Mouse (Mus musculus) CD4-positive, CD25-positive, alpha-beta regulatory T cell (primary cell): ENCODE results near the gene Gtf2f1. TPM values are rescaled to one million over a fixed set of nuclear protein-coding genes. Genes with fewer than 3 reads are reported as not detected.

ENCODE experiments used
- polyA plus RNA-seq: library from polyadenylated mRNA; unstranded; fragments of 100-300 nt; shearing (Covaris generic); gene quantifications from one replicate; pipeline ENCODE4 v1.2.1, GENCODE M21; 2017

Gtf2f1 gene
- polyA plus RNA-seq = 90.6 TPM

DNA sequence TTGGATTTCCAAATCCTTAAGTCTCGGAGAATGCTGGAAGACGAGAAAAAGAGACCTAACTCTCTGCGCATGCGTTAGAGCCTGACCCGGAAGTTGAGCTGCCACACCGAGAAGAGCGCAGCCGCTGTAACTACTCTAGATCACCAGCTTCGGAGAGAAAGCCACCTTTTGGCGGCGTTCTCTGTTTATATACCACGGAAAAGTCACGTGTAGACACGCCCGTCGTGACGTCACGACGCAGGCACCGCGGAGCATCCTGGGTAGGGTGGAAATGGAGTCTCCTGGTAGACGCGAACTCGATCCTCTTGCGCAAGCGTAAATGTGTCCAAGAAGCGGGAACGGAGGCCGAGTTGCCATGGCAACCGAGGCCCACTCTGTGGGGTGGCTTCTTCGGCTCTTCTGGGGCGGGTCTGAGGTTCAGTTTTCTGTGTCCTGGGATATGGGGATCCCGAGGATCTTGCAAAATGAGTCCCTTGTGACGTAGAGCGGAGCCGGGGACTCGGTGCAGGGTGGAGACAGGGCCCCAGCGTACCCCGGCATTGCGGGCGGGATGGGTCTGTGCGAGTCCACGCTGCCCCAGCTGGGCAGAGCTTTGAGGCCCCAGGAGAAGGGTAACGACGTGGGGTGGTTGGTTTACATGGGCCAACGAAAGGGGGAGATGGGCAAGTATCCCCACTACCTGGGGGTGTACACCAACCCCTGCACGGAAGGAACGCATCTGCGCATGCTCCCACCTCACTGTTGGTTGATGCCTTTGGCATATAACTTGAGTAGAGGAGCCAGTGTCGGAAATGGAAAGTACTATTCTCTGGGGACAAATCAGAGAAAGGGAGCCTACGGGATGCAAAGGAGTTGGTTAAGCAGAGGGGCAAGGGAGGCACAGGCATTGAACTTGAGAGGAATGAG lies at the start of gene Gtf2f1, which contains the start of gene Gm17949:
Gene Gtf2f1 (minus strand): TSS at position 53 of the 906 bp plus-strand sequence.
Gene Gm17949 (plus strand): TSS at position 234 of the 906 bp plus-strand sequence.

DNA sequence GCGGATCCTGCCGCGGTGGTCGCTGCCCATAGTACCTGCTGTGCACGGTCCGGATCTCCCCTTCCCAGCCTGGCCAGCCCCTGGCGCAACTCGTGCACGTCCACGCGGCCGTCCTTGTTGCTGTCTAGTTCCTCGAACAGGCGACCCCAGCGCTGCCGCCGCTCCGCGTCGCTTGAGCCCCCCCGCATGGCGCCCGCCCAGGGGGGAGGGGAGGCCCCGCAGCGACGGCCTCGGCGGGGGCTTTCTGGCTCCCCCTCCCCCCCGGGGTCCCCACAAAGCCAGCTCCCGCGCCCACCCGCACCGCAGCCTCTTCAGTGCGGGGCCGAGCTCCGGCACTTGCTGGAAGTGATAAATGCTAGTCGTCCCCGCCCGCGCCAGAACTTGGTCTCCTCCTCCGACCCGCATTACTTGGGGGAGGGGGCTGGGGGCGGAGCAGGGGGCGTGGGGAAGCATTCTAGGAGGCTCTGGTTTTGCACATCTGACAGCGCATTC lies 48.4 kb upstream of the Gtf2f1 start, which contains the start of gene Slc25a23:
Gene Slc25a23 (minus strand): TSS at position 378 of the 492 bp plus-strand sequence.

DNA sequence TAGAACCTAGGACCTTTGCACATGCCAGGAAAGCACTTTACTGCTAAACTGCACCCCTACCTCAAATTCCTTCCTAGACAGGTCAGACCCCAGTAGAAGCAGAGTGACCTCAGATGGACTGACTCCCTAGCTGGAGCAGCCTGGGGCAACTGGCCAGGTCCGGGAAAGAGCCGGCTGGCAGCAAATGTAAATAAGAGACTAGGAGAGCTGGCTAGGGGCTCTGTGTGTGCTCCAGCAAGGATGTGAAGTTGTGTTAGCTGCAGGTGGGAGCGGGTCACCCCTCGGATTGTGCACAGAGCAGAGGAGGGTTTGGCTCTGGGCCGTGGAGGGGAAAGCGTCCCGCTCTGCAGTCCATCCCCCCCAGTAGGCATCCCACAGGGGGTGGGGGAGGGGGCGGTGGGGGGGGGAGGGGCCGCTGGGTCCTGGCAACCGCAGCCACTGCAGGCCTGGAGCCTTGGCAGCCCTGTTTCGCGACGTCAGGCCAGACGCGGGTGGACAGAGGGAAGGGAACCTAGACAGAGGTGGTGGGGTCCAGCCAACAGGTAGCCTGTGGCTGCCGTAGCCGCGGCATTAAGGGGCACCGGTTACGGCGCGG lies 47.9 kb upstream of the Gtf2f1 start, which contains the start of gene Crb3:
Gene Crb3 (plus strand): TSS at position 215 of the 595 bp plus-strand sequence.

DNA sequence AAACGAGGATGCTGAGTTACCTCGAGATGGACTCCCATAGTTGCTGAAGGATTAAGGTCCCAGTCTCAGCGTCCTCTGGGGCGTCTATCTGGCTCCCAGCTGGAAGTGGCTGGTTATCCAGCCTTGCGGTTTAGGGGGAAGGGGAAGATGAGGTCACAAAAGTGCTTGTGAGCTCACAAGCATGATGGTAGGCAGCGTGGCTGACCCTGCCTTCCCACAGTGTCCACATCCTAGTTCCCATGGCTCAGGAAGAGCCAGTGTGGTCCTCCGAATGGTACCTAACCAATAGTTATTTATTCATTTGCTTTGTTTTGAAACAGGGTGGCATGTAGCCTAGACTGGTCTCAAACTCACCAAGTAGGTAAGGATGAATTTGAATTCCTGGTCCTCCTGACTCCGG lies 30.5 kb upstream of the Gtf2f1 start, which contains the start of gene Slc25a41:
Gene Slc25a41 (minus strand): TSS at position 101 of the 400 bp plus-strand sequence.

DNA sequence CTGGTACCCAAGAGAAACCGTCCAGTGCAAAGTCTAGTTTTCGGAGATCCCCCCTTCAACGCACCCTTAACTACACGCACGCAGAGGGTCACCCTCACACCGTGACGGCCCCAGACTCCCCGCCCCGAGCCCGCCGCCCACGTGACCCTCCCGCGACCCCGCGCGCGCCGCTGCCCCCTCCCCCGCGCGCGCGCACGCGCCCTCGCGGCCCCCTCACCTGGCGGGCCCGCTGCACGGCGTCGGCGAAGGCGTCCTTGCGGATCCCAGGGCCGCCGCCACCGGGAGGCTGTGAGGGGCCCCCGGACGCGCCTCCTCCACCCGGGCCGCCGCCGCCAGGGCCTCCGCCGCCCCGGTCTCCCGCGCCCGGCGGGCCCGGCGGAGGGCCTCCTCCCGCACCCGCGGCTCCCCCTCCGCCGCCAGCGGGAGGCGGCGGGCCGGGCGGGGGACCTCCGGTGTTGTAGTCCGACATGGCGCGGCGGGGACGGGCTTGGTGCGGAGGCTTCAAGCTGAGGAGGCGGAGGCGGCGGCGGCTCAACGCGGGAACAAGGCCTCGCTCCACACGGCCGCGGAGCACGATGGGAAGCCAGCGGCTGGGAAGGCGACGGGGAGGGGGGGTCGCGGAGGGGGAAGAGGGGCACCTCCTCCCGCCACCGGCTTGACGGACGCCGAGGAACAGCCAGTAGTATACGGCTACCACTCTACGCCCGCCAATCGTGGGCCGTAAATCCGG lies 20.0 kb upstream of the Gtf2f1 start, which contains the start of gene Khsrp:
Gene Khsrp (minus strand): TSS at position 592 of the 730 bp plus-strand sequence.

DNA sequence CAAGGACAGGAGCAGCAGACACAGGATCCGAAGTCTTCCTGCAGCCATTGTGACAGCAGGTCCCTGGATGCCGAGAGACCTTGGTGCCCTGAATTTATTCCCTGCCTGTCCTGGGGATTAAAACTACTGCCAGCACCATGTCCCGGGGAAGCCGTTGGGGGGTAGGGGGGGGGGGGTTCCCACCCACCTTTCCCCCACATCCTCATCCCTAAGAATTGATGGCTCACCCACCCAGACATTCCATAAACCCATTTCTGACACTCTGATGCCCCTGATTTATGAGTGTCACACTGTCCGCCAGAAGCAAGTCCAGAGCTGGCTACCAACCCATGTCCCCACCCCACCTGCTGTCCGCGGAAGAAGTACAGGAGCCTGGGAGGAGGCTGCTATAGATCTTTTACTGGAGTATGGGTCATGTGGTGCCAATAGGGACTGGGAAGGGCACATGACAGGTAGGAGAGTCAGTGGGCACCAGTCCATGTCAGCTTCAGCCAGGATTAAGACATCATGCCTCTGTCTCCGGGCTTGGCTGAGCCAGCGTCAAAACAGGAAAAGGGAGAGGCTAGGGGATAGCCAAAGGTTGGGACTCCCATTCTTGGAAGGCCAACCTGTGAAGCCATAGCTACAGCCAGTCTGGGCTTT lies 11.0 kb downstream of the Gtf2f1 start, which contains the start of gene Pspn:
Gene Pspn (minus strand): TSS at position 51 of the 642 bp plus-strand sequence.

DNA sequence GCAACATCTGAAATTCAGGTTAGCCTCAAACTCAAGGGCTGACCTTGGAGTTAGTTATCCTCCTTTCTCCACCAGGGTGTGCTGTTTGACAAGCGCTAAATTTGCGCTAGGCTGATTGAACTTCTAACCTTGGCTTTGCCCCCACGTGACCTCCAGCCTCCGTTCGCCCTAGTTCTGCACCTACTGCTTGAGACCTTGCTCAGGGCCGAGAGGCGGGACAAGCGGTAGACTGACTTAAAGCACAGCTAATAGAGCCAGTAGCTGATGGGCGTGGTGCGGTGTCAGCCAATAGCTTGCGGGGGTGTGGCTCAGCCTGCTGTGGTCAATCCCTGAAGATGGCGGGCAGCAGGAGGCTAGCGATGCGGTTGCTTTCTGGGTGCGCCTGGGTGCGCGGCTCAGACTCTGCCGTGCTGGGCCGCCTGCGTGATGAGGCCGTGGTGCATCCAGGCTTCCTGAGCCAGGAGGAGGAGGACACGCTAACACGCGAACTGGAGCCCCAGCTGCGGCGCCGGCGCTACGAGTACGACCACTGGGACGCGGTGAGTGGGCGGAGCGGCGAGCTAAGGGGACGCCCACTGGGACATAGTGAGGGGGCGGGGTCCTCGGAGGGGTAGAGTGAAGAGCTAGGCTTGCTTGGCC lies 13.9 kb downstream of the Gtf2f1 start, which contains the start of gene Alkbh7:
Gene Alkbh7 (plus strand): TSS at position 311 of the 639 bp plus-strand sequence.

DNA sequence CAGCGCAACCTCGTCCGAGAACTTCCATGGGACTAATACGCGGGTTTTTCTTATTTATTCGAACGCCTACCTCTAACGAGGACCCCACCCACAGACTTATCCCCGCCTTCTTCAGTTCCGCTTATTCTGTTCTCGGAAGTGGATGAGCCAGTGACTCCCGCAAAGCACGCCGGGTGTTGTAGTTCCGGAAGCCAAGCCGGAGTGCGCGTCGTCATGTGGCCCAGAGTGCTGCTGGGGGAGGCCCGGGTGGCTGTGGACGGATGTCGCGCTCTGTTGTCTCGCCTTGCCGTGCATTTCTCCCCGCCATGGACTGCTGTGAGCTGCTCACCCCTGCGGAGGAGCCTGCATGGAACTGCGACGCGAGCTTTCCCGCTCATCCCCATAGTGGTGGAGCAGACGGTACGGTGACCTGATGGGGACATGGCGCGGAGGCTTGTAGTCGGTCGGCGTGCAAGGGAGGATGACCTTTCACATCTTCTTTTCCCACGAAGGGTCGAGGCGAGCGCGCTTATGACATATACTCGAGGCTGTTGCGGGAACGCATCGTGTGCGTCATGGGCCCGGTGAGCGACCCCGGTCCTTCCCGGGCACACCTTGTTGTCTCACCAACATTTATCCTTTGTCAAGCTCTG lies 20.9 kb downstream of the Gtf2f1 start, which contains the start of gene Clpp:
Gene Clpp (plus strand): TSS at position 191 of the 632 bp plus-strand sequence.

DNA sequence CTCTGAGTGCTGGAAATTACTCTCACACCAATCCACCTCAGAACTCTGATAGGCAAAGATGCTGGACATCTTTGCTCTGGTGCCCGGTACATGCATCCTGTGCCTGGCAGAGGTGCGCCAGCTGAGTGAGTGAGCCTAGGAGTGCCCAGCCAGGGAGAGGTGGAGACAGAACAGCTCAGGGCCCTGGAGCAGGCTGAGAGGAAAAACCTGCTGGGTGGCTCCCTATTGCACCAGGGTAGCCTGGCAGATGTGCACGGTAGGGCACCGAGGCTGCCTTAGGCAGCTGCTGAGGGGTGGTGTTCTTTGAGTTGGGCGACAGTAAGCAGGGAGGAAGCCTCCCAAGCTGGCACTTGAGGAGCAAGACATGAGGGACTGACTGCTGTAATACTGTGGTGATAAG lies 29.1 kb downstream of the Gtf2f1 start, which contains the start of gene Acer1:
Gene Acer1 (minus strand): TSS at position 114 of the 400 bp plus-strand sequence.

Other genes starting within 250 kb of the Gtf2f1 start
- 57.9 TPM for gene Dus3l, start 246.5 kb downstream of the Gtf2f1 start, polyA plus RNA-seq
- 1.8 TPM for gene Prr22, start 241.0 kb downstream of the Gtf2f1 start, polyA plus RNA-seq
- gene Rfx2, start 180.3 kb downstream of the Gtf2f1 start, polyA plus RNA-seq = 1.4 TPM
- gene Acsbg2, start 136.8 kb downstream of the Gtf2f1 start, polyA plus RNA-seq = not detected
- 0.24 TPM for gene 1700061G19Rik, start 135.8 kb downstream of the Gtf2f1 start, polyA plus RNA-seq
- gene Mllt1, start 75.9 kb downstream of the Gtf2f1 start, polyA plus RNA-seq = 42.0 TPM
- not detected for gene Acer1, start 29.2 kb downstream of the Gtf2f1 start, polyA plus RNA-seq
- gene Clpp, start 21.0 kb downstream of the Gtf2f1 start, polyA plus RNA-seq = 76.9 TPM
- 34.2 TPM for gene Alkbh7, start 13.9 kb downstream of the Gtf2f1 start, polyA plus RNA-seq
- 1.6 TPM for gene Pspn, start 11.3 kb downstream of the Gtf2f1 start, polyA plus RNA-seq
- 0.61 TPM for gene Gm17949, start 181 bp upstream of the Gtf2f1 start, polyA plus RNA-seq
- gene Khsrp, start 20.2 kb upstream of the Gtf2f1 start, polyA plus RNA-seq = 56.0 TPM
- gene Slc25a41, start 30.4 kb upstream of the Gtf2f1 start, polyA plus RNA-seq = not detected
- 1.1 TPM for gene Crb3, start 47.8 kb upstream of the Gtf2f1 start, polyA plus RNA-seq
- 7.9 TPM for gene Slc25a23, start 48.6 kb upstream of the Gtf2f1 start, polyA plus RNA-seq
- gene Dennd1c, start 67.2 kb upstream of the Gtf2f1 start, polyA plus RNA-seq = 288 TPM
- gene Tubb4a, start 76.5 kb upstream of the Gtf2f1 start, polyA plus RNA-seq = 1.8 TPM
- gene Tnfsf9, start 94.0 kb upstream of the Gtf2f1 start, polyA plus RNA-seq = 4.1 TPM
- gene Cd70, start 138.5 kb upstream of the Gtf2f1 start, polyA plus RNA-seq = 0.72 TPM
- gene Tnfsf14, start 182.9 kb upstream of the Gtf2f1 start, polyA plus RNA-seq = 3.4 TPM
- gene C3, start 216.8 kb upstream of the Gtf2f1 start, polyA plus RNA-seq = 0.56 TPM
- gene Gpr108, start 237.2 kb upstream of the Gtf2f1 start, polyA plus RNA-seq = 82.5 TPM
- 4.9 TPM for gene Trip10, start 238.2 kb upstream of the Gtf2f1 start, polyA plus RNA-seq